Mouse (Mus musculus): ENCODE measurements around the gene Ccnd2.

Ccnd2 gene

GRCm38 (mm10) chr6:127152106-127152951 lies at the start of gene Ccnd2:
Gene Ccnd2 (minus strand): TSS chr6:127152193.
- peak; percentile 45 to 70 for DNase-seq

DNA sequence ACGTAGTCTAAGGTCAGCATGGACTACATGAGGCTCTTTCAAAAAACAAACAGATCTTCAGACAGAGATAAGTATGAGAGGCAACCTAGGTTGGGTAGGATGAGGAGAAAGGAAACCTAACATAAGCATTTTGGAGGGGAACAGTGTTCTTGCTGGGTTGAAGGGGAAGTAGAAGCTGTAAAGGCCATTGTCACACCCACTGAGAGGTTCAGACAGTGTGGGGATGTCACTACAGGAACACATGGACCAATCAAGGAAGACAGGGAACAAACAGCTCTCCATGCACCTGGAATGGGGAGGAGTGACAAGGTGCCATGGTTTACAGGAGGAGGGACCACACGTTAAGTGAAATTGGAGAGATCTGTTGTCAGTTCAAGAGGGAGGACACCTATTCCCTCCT lies 45.0 kb upstream of the Ccnd2 start:
- no peak for DNase-seq

DNA sequence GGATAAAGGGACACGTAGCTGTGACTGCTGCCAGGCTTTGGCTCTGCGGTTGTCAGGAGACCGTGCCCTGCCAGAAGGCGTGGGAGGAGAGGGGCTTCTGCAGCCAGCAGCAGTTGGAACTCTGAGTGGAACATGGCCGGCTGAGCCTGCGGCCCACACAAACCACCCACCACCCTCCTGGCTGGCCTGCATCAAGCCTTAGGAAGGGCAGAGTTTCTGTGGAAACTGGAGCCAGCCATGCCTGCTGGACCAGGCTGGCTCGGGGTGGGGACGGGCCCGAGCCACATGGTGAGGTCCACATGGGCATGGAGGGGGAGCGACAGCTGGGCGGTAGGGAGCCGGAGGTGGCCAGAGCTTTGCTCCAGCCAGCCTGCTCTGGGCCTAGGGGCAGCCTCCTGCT lies 29.3 kb upstream of the Ccnd2 start:
- no peak for DNase-seq

- no peak for DNase-seq
Measured at GRCm38 (mm10) chr6:127179056-127179759, 27.2 kb upstream of the Ccnd2 start.

DNA sequence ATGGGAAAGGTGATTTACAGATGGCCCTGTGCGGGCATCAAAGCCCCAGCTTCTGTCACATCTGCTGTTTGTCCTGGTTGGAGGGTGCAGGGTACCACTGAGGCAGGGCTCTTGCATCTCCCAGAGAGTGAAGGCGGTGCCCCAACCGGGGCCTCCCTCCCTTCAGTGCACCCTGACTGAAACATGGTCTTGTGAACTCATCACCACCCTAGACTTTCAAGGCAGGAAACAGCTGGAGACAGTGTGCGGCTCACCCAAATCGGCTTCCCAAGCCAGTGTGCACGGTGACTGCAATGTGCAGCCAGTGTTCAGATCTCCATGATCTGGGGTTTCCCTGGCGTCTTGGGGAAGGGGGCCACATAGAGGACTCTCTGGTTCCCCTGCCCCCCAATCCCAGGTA lies 26.0 kb upstream of the Ccnd2 start:
- peak in 1 of 2 experiments; percentile 22 for DNase-seq

- no peak for DNase-seq
Measured at GRCm38 (mm10) chr6:127177441-127177840, 25.4 kb upstream of the Ccnd2 start.

GRCm38 (mm10) chr6:127172461-127172860 lies 20.5 kb upstream of the Ccnd2 start:
- no peak for DNase-seq

DNA sequence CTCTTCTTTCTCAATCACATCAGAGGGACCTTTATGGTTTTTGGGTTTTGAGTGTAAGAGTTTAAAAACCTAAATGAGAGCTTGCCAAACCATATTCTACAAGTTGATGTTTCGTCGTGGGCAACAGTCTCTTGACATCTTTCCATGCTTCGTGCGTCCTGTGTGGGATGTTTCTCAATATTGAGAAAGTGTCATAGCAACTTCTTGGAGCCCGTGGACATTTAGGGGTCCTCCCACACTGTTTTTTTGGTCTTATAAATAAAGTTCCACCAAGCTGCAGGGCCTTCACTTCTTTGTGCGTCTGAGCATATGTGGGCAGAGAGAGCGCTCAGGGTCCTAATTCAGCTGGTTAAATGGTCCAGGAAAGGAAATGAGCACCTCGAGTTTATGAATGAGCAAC lies 18.7 kb upstream of the Ccnd2 start:
- DNase-seq = no peak

- DNase-seq = no peak
Measured at GRCm38 (mm10) chr6:127165663-127166062, 13.7 kb upstream of the Ccnd2 start.

GRCm38 (mm10) chr6:127162842-127163241 lies 10.8 kb upstream of the Ccnd2 start:
- no peak for DNase-seq

- no peak for DNase-seq
Measured at GRCm38 (mm10) chr6:127157321-127157720, 5.3 kb upstream of the Ccnd2 start.

DNA sequence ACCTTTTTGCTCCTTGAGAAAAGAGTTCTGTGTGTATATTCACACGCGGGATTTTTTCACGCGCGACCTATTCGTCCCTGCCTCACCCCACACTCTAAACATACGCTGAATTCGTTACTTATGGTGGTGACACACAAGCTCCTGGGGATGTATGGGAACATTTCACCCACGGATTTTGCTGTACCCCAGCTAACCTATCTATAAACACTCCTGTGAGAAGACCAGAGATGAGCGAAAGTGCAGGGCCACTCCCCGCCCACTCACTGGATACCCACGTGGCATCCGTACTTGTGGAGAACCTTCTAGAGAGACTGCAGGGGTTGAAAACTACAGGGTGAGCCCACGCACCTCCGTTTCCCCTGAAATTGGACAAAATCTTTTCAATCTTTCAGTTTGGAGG lies 3.5 kb upstream of the Ccnd2 start:
- no peak for DNase-seq

- DNase-seq = peak; percentile 34 to 65
Measured at GRCm38 (mm10) chr6:127154708-127155268, 2.8 kb upstream of the Ccnd2 start.

GRCm38 (mm10) chr6:127153972-127154707 lies 2.1 kb upstream of the Ccnd2 start:
- no peak for DNase-seq

- no peak for DNase-seq
Measured at GRCm38 (mm10) chr6:127153296-127153800, 1.4 kb upstream of the Ccnd2 start.

DNA sequence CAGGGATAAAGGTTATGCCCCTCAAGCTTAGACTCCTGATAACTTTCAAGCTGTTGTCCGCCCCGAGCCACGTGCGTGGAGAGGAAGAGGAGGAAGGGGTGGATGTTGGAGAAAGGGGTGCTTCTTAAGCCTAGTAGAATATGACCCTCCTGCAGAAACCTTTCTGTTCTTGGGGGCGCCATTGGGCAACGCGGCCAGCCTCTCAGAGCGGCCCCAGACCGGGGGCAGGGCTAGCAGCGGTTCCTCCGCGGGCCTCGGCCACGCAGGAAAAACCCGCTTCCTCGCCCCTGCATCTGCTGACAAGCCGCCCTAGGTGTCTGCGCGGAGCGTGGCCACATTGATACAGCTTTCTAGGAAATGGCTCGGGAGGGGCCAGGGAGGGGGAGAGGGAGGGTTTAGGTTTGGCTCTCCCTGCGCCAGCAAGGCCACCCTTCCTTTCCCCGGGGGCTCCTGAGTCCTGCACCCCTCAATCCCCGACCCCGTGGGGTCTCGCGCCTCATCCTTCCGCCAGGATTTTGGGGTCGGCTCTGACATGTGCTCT lies 358 bp downstream of the Ccnd2 start:
- DNase-seq = peak; percentile 37 to 45

DNA sequence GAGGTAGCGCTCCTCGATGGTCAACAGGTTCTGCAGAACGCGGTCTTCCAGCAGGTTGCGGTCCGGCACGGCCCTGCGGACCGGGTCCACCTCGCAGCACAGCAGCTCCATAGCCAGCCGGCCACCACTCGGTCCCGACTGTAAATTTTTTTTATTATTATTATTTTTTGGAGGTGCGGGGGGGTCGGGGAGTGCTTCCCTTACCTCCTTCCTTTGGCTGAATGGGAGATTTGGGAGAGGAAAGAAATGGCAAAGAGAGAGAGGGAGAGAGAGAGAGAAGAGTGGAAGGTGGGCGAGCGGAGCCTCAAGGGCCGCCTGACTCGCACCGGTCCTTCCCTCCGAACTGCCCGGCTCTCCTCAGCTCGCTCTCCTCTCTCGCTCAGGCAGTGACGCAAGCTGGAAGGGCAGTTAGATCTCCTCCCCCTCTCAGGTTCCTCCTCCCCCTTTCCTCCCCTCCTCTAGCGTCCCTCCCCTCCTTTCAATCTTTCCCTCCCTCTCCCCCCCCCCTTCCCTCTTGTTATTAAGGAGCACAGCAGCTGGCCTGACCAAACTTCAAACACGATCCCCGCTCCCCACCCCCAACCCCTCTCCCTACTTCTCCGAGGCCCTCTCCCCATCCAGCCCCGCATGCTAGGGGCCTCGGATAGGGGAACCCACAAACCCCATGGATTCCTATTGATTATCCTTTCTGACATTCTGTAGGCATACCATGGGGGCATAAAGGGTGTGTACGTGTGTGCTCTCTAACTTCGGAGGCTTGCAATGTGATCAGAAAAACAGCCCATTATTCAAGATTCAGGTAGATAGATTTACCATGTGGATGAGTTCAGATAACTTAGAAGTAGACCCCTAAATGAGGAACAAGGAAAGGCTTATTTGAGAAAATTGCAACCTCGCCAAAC lies 1.1 kb downstream of the Ccnd2 start:
- DNase-seq = peak; percentile 23 to 51

DNA sequence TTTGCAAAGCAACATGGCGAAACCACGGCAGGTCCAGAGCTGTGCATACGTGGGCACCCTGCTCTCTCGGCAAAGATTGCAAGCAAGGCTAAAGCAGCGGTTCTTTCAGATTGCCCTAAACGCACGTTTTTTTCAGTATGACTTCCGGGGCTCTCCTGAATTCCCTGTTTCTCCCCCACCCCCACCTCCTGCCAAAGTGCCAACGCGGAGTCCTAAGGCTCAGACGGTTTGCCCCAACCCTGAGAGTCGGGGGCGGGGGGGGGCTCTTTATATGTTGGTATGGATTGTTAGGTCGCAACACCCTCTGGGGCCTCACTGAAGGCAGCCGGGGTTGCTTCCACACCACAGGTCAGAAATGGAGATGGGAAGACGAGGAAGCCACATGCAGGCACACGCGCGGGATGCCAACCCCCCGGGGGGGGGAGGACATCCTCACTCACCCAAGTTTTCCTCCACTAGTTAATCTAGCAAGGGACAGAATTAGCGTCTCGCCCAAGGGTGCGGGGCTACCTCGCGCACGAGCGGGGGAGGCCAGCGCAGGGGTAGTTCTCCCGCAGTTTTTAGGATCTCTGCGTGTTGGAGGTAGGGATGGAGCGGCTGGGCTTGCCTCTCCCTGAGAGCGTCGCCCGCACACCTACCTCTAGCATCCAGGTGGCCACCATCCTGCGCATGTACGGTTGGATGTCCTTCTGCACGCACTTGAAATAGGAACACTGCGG lies 1.9 kb downstream of the Ccnd2 start:
- DNase-seq = no peak

DNA sequence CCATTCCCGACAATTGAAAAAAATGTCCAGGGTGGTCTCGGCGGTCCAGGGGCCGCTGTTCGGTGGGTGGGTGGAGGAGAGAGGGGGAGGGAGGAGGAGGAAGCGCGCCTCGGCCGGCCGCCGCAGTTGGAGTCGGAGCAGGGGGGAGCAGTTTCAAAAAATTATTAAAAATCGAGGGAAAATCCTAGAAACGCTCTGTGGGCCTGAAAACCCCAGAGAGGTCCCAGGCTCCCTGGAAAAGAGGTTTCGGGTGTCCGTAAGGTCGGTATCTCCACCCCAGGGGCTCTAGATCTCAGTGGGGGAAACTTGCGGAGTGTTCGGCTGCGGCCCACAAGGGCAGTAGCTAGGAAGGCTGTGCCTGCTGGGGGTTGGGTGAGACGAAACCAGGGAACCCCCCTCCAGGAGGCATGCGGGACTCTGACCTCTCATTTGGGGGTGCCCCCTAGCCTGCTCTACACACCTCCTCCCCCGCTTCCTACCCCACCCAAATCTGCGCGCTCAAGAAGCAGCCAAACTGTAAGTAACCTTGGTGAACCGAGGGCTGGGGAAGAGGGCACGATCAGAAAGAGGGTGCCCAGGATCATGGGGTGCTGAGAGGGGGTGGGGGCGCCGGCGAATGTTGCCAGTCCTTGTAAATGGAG lies 2.6 kb downstream of the Ccnd2 start:
- DNase-seq = peak in 1 of 2 experiments; percentile 40
